Mouse (Mus musculus) cerebellum, adult 2 months (tissue): ENCODE measurements around the gene Mrpl47. TPM values are rescaled to one million over a fixed set of nuclear protein-coding genes. Genes with fewer than 3 reads are reported as not detected.

Source experiments
- DNase-seq, 2 experiments: peaks; one replicate each; pipeline ENCODE4 v3.0.0; 2021
- H3K27ac ChIP-seq: fragments of 200-500 bp; 2 replicates; pipeline ENCODE4 v1.5.1; 2012; ENCODE audit warnings: low read length, control low read depth, inconsistent platforms; ENCODE audit not compliant: insufficient read depth
- H3K27me3 ChIP-seq: fragments of 200-500 bp; 2 replicates; pipeline ENCODE4 v1.6.1; 2012; ENCODE audit warnings: inconsistent platforms, mild to moderate bottlenecking, low read length, moderate library complexity; ENCODE audit not compliant: control insufficient read depth, insufficient read depth
- H3K4me1 ChIP-seq: fragments of 200-500 bp; 2 replicates; pipeline ENCODE4 v1.6.1; 2011; ENCODE audit warnings: low read length; ENCODE audit not compliant: control insufficient read depth, insufficient read depth
- H3K4me3 ChIP-seq: fragments of 200-500 bp; replicated peaks from 2 replicates; pipeline ENCODE3; 2011; ENCODE audit warnings: mild to moderate bottlenecking, low read depth, low read length, control low read depth; ENCODE audit not compliant: insufficient read depth
- CTCF ChIP-seq: fragments of 200-500 bp; IDR thresholded peaks from 2 replicates; pipeline ENCODE4 v1.5.1; 2011; ENCODE audit warnings: low read depth, mild to moderate bottlenecking, control low read depth, low read length, moderate library complexity, borderline replicate concordance; ENCODE audit not compliant: insufficient read depth
- POLR2A ChIP-seq: fragments of 200-500 bp; IDR thresholded peaks from 2 replicates; pipeline ENCODE4 v1.6.1; 2011; ENCODE audit warnings: low read length, control low read depth, borderline replicate concordance; ENCODE audit not compliant: insufficient read depth
- WGBS: fragments of 180-500 bp; shearing (Covaris S2); methylation state at CpG from one replicate; pipeline ENCODE4 v1.1.7; 2018; 5-methylcytosine and 5-hydroxymethylcytosine counted together
- polyA plus RNA-seq: library from polyadenylated mRNA; depleted of rRNA; stranded (reverse); fragments of >200 nt; gene quantifications from 2 replicates; pipeline ENCODE4 v1.2.3, GENCODE M21; 2012; rRNA removed

Gene Mrpl47
- polyA plus RNA-seq, 1 experiment = 18.5 TPM

DNA sequence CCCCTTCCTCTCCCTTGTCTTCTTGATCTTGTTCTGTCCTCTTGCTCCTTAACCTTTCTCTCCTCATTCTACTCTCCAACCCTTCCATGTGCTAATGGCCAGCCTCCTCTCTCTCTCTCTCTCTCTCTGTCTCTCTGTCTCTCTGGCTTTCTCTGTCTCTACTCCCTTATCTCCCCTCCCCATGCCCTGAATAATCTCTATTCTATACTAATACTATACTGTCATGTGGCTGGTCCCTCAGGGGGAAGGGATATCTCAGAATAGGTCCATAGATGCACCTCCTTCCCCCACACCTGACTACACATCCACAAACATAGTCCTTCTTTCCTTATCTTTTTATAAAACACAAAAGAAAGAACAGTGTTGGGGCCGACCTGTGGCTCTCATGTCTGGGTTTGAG, 50.9 kb downstream of the Mrpl47 start:
- no peak overlapping the region for H3K4me3 ChIP-seq
- no peaks in the 10 kb centered on the region for H3K27me3 ChIP-seq
- TF ChIP-seq POLR2A (no peak), CTCF (no peak)
- 68% methylated on average over 1 of the region's 1 CpGs for WGBS
- no peak overlapping the region for H3K27ac ChIP-seq
- DNase-seq = no peak
- H3K4me1 ChIP-seq = no peaks in the 10 kb centered on the region

- H3K27me3 ChIP-seq = no peaks in the 10 kb centered on the region
- H3K4me1 ChIP-seq = no peaks in the 10 kb centered on the region
- no peak overlapping the region for H3K27ac ChIP-seq
- no peak overlapping the region for H3K4me3 ChIP-seq
- 88% methylated on average over 3 of the region's 3 CpGs for WGBS
- no peak for DNase-seq
- TF ChIP-seq POLR2A (no peak), CTCF (no peak)
Measured at GRCm38 (mm10) chr3:32684631-32685030, 52.8 kb downstream of the Mrpl47 start.

DNA sequence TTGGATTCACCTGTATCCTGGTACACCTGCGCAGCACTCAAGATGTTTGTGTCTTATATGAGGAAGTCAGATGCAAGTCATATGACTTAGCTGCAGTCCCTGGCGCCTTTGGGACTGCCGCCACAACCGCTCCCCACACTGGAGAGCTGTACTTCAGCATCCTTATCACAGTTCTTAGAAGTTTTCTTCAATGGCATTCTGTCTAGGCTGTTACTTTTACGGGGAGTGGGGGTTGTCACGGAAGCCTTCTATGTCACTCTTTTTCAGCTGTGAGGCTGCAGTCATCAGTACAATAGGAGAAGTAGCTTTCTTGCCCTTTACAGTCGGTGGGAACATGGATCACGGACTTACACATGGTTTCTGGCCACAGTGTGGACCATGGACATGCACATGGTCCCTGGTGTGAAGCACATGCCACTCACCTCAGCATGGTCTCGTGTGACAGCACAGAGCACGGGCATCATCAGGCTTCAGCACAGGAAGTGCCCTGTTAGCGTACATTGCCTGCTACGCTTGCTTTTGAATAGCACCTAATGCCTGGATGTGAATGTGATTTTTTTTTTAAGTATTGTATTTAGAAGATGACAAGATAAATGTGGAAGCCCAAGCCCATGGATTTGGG, 54.4 kb downstream of the Mrpl47 start:
- DNase-seq = no peak
- Histone ChIP-seq H3K4me1 (no peaks in the 10 kb centered on the region), H3K27ac (no peak overlapping the region), H3K27me3 (no peaks in the 10 kb centered on the region), H3K4me3 (no peak overlapping the region)
- TF ChIP-seq CTCF (no peak), POLR2A (no peak)
- 82% methylated on average over 12 of the region's 12 CpGs for WGBS

- no peak for DNase-seq
- H3K27me3 ChIP-seq = no peaks in the 10 kb centered on the region; the same call in 1 of the 2 replicates
- H3K4me3 ChIP-seq = no peak overlapping the region
- no peak overlapping the region for H3K27ac ChIP-seq
- TF ChIP-seq CTCF (no peak), POLR2A (no peak)
- 89% methylated on average over 6 of the region's 6 CpGs for WGBS
- H3K4me1 ChIP-seq = no peaks in the 10 kb centered on the region
Measured at GRCm38 (mm10) chr3:32676393-32676792, 61.0 kb downstream of the Mrpl47 start.

Other genes starting within 250 kb of the Mrpl47 start
- 0.05 TPM in 1 of 2 replicates, not detected in the other for gene Kcnmb3, start 245.4 kb downstream of the Mrpl47 start, polyA plus RNA-seq
- gene Zfp639, start 227.3 kb downstream of the Mrpl47 start, polyA plus RNA-seq = 53.5 and 53.8 TPM in 2 replicates
- gene Mfn1, start 208.1 kb downstream of the Mrpl47 start, polyA plus RNA-seq = 134 and 143 TPM in 2 replicates
- 34.4 and 38.0 TPM in 2 replicates for gene Gnb4, start 121.0 kb downstream of the Mrpl47 start, polyA plus RNA-seq
- gene Actl6a, start 31.3 kb downstream of the Mrpl47 start, polyA plus RNA-seq = 23.5 and 24.2 TPM in 2 replicates
- 427 and 491 TPM in 2 replicates for gene Ndufb5, start 615 bp downstream of the Mrpl47 start, polyA plus RNA-seq
- gene Usp13, start 79.9 kb upstream of the Mrpl47 start, polyA plus RNA-seq = 7.0 and 7.1 TPM in 2 replicates